8 mouse cellular contexts compared by ENCODE assay signal in genomic region chr1:87263796-87264133, GRCm38 (mm10). TPM values are rescaled to one million over a fixed set of nuclear protein-coding genes. Genes with fewer than 3 reads are reported as not detected.
A peak's percentile ranks its signal among the peaks of the same experiment; 100 is the strongest.
DNase-seq lines count a peak whose midpoint lies in the region; ATAC-seq and TF ChIP-seq lines count a peak whose summit lies in the region.

No protein-coding gene starts in this region.

- WGBS in heart, embryonic 15.5 days: 6% methylated on average over 12 of the region's 12 CpGs
- WGBS in hindbrain, embryonic 11.5 days: 1% methylated on average over 12 of the region's 12 CpGs
- under 1% methylated on average over 12 of the region's 12 CpGs for WGBS in midbrain, embryonic 11.5 days

- H3K36me3 ChIP-seq in heart, embryonic 15.5 days: no peaks in the 10 kb centered on the region
- H3K36me3 ChIP-seq in ES-E14 (ENCODE audit: control insufficient read depth, insufficient read depth, low read length, poor library complexity, severe bottlenecking): no peaks in the 10 kb centered on the region
- H3K36me3 ChIP-seq in hindbrain, embryonic 11.5 days (ENCODE audit: control insufficient read depth, insufficient read depth, low read length): no peaks in the 10 kb centered on the region
- H3K36me3 ChIP-seq in midbrain, embryonic 11.5 days (ENCODE audit: control insufficient read depth, insufficient read depth, low read length): no peaks in the 10 kb centered on the region

- in situ Hi-C loops in ES-E14 (cut with MboI; ENCODE audit: low sequenced_read_pairs in 2 of 2, unreplicated experiment in 2 of 2): no loop called here

- peaks cover 24% of the 10 kb centered on the region for H3K4me1 ChIP-seq in heart, embryonic 15.5 days (replicated peaks)
- H3K4me1 ChIP-seq in ES-E14 (ENCODE audit: control insufficient read depth in 2 of 2, insufficient read depth in 2 of 2, low read length in 2 of 2, poor library complexity in 1 of 2): peaks cover 2 to 10% of the 10 kb centered on the region in 2 experiments; a peak in 2 of 4 replicates
- H3K4me1 ChIP-seq in hindbrain, embryonic 11.5 days (replicated peaks; ENCODE audit: control insufficient read depth, insufficient read depth, low read length): peaks cover 4% of the 10 kb centered on the region
- peaks cover 10% of the 10 kb centered on the region for H3K4me1 ChIP-seq in midbrain, embryonic 11.5 days (ENCODE audit: control insufficient read depth, insufficient read depth, low read length)

- no peak overlapping the region for H3K9ac ChIP-seq in heart, embryonic 15.5 days
- H3K9ac ChIP-seq in ES-E14 (ENCODE audit: insufficient read depth, low read depth, low read length, poor library complexity, severe bottlenecking): 0 out of 2 replicates have a peak overlapping the region, but pooled peaks have one; percentile 45
- H3K9ac ChIP-seq in hindbrain, embryonic 11.5 days (ENCODE audit: low read depth, low read length): no peak overlapping the region
- 0 out of 2 replicates have a peak overlapping the region, but pooled peaks have one; percentile 52 for H3K9ac ChIP-seq in midbrain, embryonic 11.5 days (ENCODE audit: low read length)

- H3K27me3 ChIP-seq in heart, embryonic 15.5 days: peaks cover 89% of the 10 kb centered on the region
- peaks cover 53% of the 10 kb centered on the region for H3K27me3 ChIP-seq in hindbrain, embryonic 11.5 days (ENCODE audit: control insufficient read depth, insufficient read depth, low read length)
- H3K27me3 ChIP-seq in midbrain, embryonic 11.5 days (ENCODE audit: control insufficient read depth, insufficient read depth, low read length): peaks cover 54% of the 10 kb centered on the region

- peak overlapping the region; percentile 53 for H3K4me3 ChIP-seq in heart, embryonic 15.5 days
- peak overlapping the region; percentile 67 to 70; a peak in 3 of 4 replicates for H3K4me3 ChIP-seq in ES-E14 (ENCODE audit: insufficient read depth in 1 of 2, low read depth in 1 of 2, low read length in 2 of 2, poor library complexity in 1 of 2, severe bottlenecking in 1 of 2)
- peak overlapping the region; percentile 47 for H3K4me3 ChIP-seq in hindbrain, embryonic 11.5 days (ENCODE audit: low read depth, low read length)
- peak overlapping the region; percentile 49 for H3K4me3 ChIP-seq in midbrain, embryonic 11.5 days (ENCODE audit: low read depth, low read length)

- no peak for DNase-seq in heart, adult 8-10 months (ENCODE audit: low spot score)
- no peak for DNase-seq in ES-E14 (ENCODE audit: low read depth, low spot score)
- DNase-seq in hindbrain, embryonic 11.5 days (ENCODE audit: low spot score): no peak
- DNase-seq in midbrain, embryonic 11.5 days (ENCODE audit: low spot score, missing footprints): no peak
- no peak for DNase-seq in thymus, postnatal 36 days
- no peak for DNase-seq in thymus, postnatal 4 days
- no peak for DNase-seq in kidney, adult 11 months

- H3K9me3 ChIP-seq in heart, embryonic 15.5 days (replicated peaks): no peaks in the 10 kb centered on the region
- H3K9me3 ChIP-seq in ES-E14 (ENCODE audit: control insufficient read depth, insufficient read depth, low read depth, low read length): no peaks in the 10 kb centered on the region
- no peaks in the 10 kb centered on the region for H3K9me3 ChIP-seq in hindbrain, embryonic 11.5 days (ENCODE audit: control insufficient read depth, low read length)
- no peaks in the 10 kb centered on the region for H3K9me3 ChIP-seq in midbrain, embryonic 11.5 days (ENCODE audit: control insufficient read depth, low read length)

- H3K4me2 ChIP-seq in heart, embryonic 15.5 days: peak overlapping the region; percentile 96
- peak overlapping the region; percentile 99 for H3K4me2 ChIP-seq in hindbrain, embryonic 11.5 days (replicated peaks; ENCODE audit: low read depth, low read length)
- H3K4me2 ChIP-seq in midbrain, embryonic 11.5 days: peak overlapping the region; percentile 98

- H3K27ac ChIP-seq in heart, embryonic 15.5 days: no peak overlapping the region
- no peak overlapping the region for H3K27ac ChIP-seq in ES-E14 (ENCODE audit: insufficient read depth, low read depth, low read length, poor library complexity, severe bottlenecking)
- H3K27ac ChIP-seq in hindbrain, embryonic 11.5 days (ENCODE audit: low read depth, low read length): no peak overlapping the region
- H3K27ac ChIP-seq in midbrain, embryonic 11.5 days (ENCODE audit: low read depth, low read length): no peak overlapping the region

- no peak for ATAC-seq in heart, embryonic 15.5 days (replicated peaks; ENCODE audit: insufficient number of reproducible peaks, insufficient read depth, low FRiP score, low read depth)
- peak; percentile 40; the same call in 1 of the 2 replicates for ATAC-seq in hindbrain, embryonic 11.5 days (ENCODE audit: low FRiP score)
- 0 out of 2 replicates have a peak, but pooled peaks have one; percentile 56 for ATAC-seq in midbrain, embryonic 11.5 days (ENCODE audit: low FRiP score)

TF ChIP-seq in ES-E14, 5 proteins besides CTCF, POLR2A, EP300 and RAD21:
- TF ChIP-seq ZNF384 (IDR thresholded peaks at IDR 0.05; ENCODE audit: low read depth, low read length) (no peak), HCFC1 (IDR thresholded peaks at IDR 0.05; ENCODE audit: borderline replicate concordance, insufficient read depth, low read length) (no peak), ZC3H11A (IDR thresholded peaks at IDR 0.05; ENCODE audit: borderline replicate concordance, low read depth, low read length) (no peak), MAFK (IDR thresholded peaks at IDR 0.05; ENCODE audit: insufficient read depth, low read depth, low read length) (no peak), CHD2 (IDR thresholded peaks at IDR 0.05; ENCODE audit: low read depth, low read length) (no peak)
TF ChIP-seq in ES-E14: peak in this region for 0.

RNA-seq across cellular contexts. Expression of gene Efhd1, which starts 0.4 kb away (rescaled TPM):
- polyA plus RNA-seq in heart, embryonic 15.5 days (2015; fragmentation: Nextera tagmentation; extraction: Ambion mirVana): 0.23 and 1.6 TPM in 2 replicates
- total RNA-seq in heart, adult 8-10 months (2022): 1 to 10 TPM; 3.3 to 7.2 (median 4.5) TPM
- total RNA-seq in ES-E14 (2012; rRNA removed): 1.3 and 1.8 TPM in 2 replicates
- polyA plus RNA-seq in hindbrain, embryonic 11.5 days (2014; fragmentation: Nextera tagmentation; extraction: Ambion mirVana): 0.14 and 0.52 TPM in 2 replicates
- 0.58 and 0.83 TPM in 2 replicates for polyA plus RNA-seq in midbrain, embryonic 11.5 days (2014; fragmentation: Nextera tagmentation; extraction: Ambion mirVana)

RNA-seq across cellular contexts. Expression of gene Eif4e2, which starts 50.1 kb away (rescaled TPM):
- 99.0 and 106 TPM in 2 replicates for polyA plus RNA-seq in heart, embryonic 15.5 days (2015; fragmentation: Nextera tagmentation; extraction: Ambion mirVana)
- 10 to 100 TPM; 44.0 to 56.1 (median 49.0) TPM for total RNA-seq in heart, adult 8-10 months (2022)
- 165 and 221 TPM in 2 replicates for total RNA-seq in ES-E14 (2012; rRNA removed)
- polyA plus RNA-seq in hindbrain, embryonic 11.5 days (2014; fragmentation: Nextera tagmentation; extraction: Ambion mirVana): 132 and 134 TPM in 2 replicates
- polyA plus RNA-seq in midbrain, embryonic 11.5 days (2014; fragmentation: Nextera tagmentation; extraction: Ambion mirVana): 130 and 135 TPM in 2 replicates

RNA-seq across cellular contexts. Expression of gene Chrng, which starts 59.3 kb away (rescaled TPM):
- 1.1 and 1.4 TPM in 2 replicates for polyA plus RNA-seq in heart, embryonic 15.5 days (2015; fragmentation: Nextera tagmentation; extraction: Ambion mirVana)
- total RNA-seq in heart, adult 8-10 months (2022): not detected
- 0.13 and 0.16 TPM in 2 replicates for total RNA-seq in ES-E14 (2012; rRNA removed)
- polyA plus RNA-seq in hindbrain, embryonic 11.5 days (2014; fragmentation: Nextera tagmentation; extraction: Ambion mirVana): 0.73 and 1.0 TPM in 2 replicates
- polyA plus RNA-seq in midbrain, embryonic 11.5 days (2014; fragmentation: Nextera tagmentation; extraction: Ambion mirVana): not detected in 2 replicates

Comparison
In these comparisons a context has a peak if more than half of its experiments do, and no peak if none do; other contexts are left out.
1. H3K9ac ChIP-seq: peak in ES-E14 (single experiment) and midbrain, embryonic 11.5 days (single experiment); none in heart, embryonic 15.5 days (single experiment) and hindbrain, embryonic 11.5 days (single experiment).
2. Peak in every context shown above with its lines, with median percentiles within 50 percentile points of each other: H3K4me2 ChIP-seq and H3K4me3 ChIP-seq.